Mouse (Mus musculus) embryo, embryonic 9.5 days (tissue): ENCODE data around the gene Rela.
A peak's percentile ranks its signal among the peaks of the same experiment; 100 is the strongest.
"Not testable (repeated sequence)": the region's sequence is repeated elsewhere in the genome, so short reads cannot be mapped to it uniquely, and the experiment has no call there.

ENCODE experiments used
- DNase-seq: peaks from one replicate; pipeline ENCODE4 v3.0.0-alpha.2; 2017; ENCODE audit errors: extremely low spot score

The Rela gene

GRCm38 (mm10) chr19:5664669-5665257 is 27.5 kb downstream of the Rela start:
- DNase-seq: no peak

- no peak for DNase-seq
These were observed 28.2 kb downstream of the Rela start for GRCm38 (mm10) chr19:5665465-5665864.

DNA sequence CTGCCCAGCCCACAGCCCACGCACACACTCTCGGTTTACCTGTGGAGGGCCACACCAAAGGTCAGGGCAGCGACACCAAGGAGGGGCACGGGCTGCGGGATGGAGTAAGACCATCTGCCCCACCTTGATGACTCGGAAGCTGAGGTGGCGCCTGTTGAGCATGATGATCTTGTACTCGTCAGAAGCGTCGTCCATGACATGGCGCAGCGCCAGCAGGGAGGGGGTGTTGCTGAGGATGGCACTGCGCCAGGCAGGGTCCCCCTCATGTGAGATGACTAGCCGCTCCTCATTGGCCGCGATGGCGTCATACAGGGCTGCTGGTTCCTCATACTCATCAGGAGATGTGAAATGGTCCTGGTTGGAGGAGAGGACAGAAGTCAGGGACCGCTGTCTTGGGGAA is 29.1 kb downstream of the Rela start:
- DNase-seq: no peak

- DNase-seq: no peak
These were observed 31.1 kb downstream of the Rela start for GRCm38 (mm10) chr19:5668372-5668771.

- DNase-seq: no peak
These were observed 43.1 kb downstream of the Rela start for GRCm38 (mm10) chr19:5680432-5680831.

GRCm38 (mm10) chr19:5684236-5684635 is 47.0 kb downstream of the Rela start:
- DNase-seq: no peak

GRCm38 (mm10) chr19:5684985-5685384 is 47.7 kb downstream of the Rela start:
- DNase-seq: no peak

GRCm38 (mm10) chr19:5685431-5685830 is 48.1 kb downstream of the Rela start:
- no peak for DNase-seq

- no peak for DNase-seq
These were observed 48.6 kb downstream of the Rela start for GRCm38 (mm10) chr19:5685861-5686260.

DNA sequence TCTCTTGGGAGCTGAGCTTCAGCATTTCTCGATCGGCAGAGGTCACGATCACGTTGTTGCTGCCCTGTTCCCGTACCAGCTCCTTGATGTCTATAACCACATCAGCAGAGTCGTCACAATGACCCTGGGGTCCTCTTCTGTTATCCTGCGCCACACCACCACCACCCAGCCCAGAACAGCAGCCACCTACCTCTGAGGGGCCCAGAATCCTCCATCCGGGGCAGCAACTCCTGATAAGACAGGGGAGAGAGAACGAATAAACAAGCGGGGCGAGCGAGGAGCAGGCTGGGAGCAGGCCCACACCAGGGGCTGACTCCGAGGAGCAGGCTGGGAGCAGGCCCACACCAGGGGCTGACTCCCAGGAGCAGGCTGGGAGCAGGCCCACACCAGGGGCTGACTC is 49.2 kb downstream of the Rela start:
- no peak for DNase-seq

- DNase-seq: not testable (repeated sequence)
These were observed 49.7 kb downstream of the Rela start for GRCm38 (mm10) chr19:5686954-5687353.

- no peak for DNase-seq
These were observed 50.5 kb downstream of the Rela start for GRCm38 (mm10) chr19:5687738-5688137.

- peak; percentile 96 for DNase-seq
These were observed 51.2 kb downstream of the Rela start, which contains the start of the genes Map3k11 and Pcnx3 for GRCm38 (mm10) chr19:5688200-5689087. Gene Map3k11, plus strand, starts transcription at chr19:5688742. Gene Pcnx3, minus strand, starts transcription at chr19:5688908.

GRCm38 (mm10) chr19:5689088-5689428 is 51.8 kb downstream of the Rela start:
- no peak for DNase-seq

GRCm38 (mm10) chr19:5689565-5690342 is 52.5 kb downstream of the Rela start:
- DNase-seq: peak; percentile 81

- no peak for DNase-seq
These were observed 53.1 kb downstream of the Rela start for GRCm38 (mm10) chr19:5690343-5690735.

- no peak for DNase-seq
These were observed 54.3 kb downstream of the Rela start for GRCm38 (mm10) chr19:5691601-5692000.

- DNase-seq: no peak
These were observed 55.0 kb downstream of the Rela start for GRCm38 (mm10) chr19:5692086-5692912.

DNA sequence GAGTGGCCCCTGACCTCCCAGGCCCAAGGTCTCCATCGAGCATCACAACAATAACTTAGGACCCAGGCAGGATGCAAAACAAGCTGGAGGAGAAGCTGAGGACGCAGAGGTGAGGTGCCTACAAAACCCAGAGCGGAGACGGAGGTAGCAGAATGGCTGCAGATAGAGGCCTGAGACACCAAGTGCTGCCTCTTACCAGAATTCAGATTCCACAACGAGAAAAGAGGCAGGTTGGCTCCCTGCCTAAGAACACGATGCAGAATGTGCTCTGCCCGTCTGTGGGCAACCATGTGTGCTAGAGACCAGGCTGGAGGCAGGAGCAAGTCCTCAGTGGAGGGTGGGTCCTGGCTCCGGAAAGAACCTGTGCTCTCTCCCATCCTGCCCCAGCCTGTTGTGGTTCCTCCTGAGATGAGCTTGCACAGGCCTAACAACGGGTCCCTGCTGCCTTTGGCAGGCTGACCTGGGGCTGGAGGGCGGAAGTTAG is 55.7 kb downstream of the Rela start:
- no peak for DNase-seq

- no peak for DNase-seq
These were observed 56.5 kb downstream of the Rela start for GRCm38 (mm10) chr19:5693801-5694200.

DNA sequence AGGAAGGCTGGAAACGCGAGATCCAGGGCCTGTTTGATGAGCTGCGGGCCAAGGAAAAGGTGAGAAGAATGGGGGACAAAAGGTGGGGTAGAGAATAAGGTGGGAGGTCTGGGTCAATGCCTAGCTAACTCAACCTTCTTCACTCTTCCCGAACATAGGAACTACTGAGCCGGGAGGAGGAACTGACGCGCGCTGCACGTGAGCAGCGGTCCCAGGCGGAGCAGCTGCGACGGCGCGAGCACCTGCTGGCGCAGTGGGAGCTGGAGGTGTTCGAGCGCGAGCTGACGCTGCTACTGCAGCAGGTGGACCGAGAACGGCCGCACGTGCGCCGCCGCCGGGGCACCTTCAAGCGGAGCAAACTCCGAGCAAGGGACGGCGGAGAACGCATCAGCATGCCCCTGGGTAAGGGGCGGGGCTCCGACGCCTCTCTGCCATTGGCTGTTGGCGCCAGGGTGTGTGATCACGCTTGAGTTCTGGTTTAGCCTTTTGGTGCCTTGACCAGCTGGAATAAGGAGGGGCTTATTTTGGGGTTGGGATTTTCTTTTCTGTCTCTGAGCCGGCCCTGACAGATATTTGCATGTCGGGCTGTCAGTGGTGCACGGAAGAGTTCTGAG is 58.7 kb downstream of the Rela start:
- peak; percentile 66 for DNase-seq
